Mouse (Mus musculus): Measurements from ENCODE around the gene Lpp.

- TF ChIP-seq POLR2A (IDR thresholded peaks at IDR 0.05; ENCODE audit: insufficient read depth, low read depth, low read length), result no peak
- TF ChIP-seq CTCF (IDR thresholded peaks at IDR 0.05; ENCODE audit: insufficient read depth, low read depth, low read length), result no peak
These were observed 261.8 kb downstream of the Lpp start for GRCm38 (mm10) chr16:24655116-24655515.
